Mouse (Mus musculus): ENCODE measurements around the gene Celf2. TPM values are rescaled to one million over a fixed set of nuclear protein-coding genes. Genes with fewer than 3 reads are reported as not detected.
A peak's percentile ranks its signal among the peaks of the same experiment; 100 is the strongest.

The Celf2 gene
- total RNA-seq, 2 experiments from 2014 or later: 489 to 533 TPM

- peak in 1 of 2 experiments; percentile 54 for DNase-seq (ENCODE audit: low spot score in 2 of 2)
Observed at GRCm38 (mm10) chr2:6927693-6928360, 581.5 kb downstream of the Celf2 start.

DNA sequence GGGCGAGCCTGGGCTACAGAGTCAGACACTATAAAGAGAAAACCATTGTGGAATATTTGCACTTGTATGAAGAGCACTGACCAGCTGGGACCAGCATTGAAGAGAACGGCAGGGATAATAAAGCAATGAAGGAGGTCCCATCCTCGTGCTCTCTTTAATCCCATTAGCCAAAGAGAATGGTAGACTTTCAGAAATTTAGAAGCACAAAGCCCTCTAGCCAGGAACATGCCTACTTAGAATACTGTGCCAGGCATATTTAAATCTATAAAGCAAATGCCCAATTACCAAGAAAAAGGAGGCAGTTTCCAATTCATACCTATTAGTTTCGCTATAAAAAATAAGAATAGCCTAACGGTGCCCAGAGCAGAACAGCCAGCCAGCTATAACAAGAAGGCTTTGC is 583.9 kb downstream of the Celf2 start:
- DNase-seq (ENCODE audit: low spot score in 2 of 2): no peak

DNA sequence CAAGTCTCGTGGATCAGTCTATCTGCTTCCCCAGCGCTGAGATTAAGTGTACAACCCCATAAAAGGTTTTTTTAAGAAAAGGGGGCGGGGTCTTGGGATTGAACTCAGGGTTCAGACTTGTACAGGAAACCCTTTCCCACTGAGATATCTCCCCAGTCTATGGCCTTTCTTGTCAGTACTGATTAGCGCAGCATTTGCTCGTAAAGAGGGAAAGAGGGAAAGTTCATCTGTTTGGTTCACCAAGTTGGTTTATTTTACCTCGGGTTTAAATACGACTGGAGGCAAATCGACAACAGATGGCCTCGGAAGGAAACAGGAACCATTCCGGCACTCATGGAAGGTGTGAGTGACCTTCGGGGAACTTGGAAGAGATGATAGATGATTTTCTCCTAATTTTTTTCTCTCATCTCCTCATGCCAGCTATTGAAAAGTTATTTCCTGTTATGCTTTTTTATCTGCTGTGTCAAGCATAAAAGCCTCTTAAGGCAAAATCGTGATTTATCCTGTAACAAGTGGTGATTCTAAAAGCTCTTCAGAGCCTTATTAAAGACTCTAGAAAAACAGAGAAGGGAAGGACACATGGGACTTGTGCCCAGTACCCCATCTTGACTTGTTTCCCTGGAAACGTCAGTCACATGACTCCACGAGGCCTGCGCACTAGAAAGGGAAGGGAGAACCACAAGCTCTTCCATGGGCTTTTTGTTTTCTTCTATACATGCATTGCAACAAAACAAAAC is 585.5 kb downstream of the Celf2 start:
- DNase-seq (ENCODE audit: low spot score in 2 of 2): no peak

GRCm38 (mm10) chr2:6915386-6915785 is 594.0 kb downstream of the Celf2 start:
- DNase-seq (ENCODE audit: low spot score in 2 of 2): no peak

GRCm38 (mm10) chr2:6913315-6913714 is 596.0 kb downstream of the Celf2 start:
- no peak for DNase-seq (ENCODE audit: low spot score in 2 of 2)

DNA sequence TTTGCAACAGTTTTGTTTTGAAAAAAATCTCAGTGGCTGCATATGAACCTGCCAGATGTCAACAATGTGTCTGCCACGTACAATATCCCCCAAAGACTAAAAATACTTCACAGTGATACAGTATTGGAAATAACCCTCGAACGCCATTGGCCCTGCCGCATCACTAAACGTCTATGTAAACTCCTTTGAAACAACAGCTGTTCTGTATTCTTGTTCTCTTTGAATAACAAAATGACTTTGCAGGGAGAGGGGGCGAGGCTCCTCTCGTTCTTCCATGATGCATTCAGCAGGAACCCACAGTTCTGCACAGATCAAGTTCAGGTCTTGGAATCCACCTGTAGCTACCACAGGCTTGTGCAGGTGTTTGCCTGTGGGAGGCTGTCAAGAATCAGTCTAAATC is 597.4 kb downstream of the Celf2 start:
- DNase-seq (ENCODE audit: low spot score in 2 of 2): peak; percentile 54 to 75

- DNase-seq (ENCODE audit: low spot score in 2 of 2): no peak
Observed at GRCm38 (mm10) chr2:6909921-6910320, 599.4 kb downstream of the Celf2 start.

DNA sequence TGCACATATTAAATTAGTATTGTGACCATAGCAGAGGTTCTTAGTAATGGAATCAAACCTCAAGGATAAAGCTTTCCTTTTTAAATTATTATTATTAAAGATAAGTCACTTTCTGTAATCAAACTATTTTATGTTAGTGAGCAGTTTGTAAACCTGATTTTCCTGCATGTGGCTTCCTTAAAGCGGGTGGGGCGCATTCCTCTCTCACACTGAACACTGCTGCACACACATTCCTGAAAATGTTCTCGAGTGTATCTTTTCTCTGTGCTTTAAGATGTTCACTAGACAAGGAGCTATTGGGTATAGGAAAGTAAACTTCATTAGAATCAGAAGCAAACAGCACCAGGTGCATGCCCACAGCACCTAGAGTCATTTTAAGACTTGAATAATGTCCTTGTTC is 605.0 kb downstream of the Celf2 start:
- DNase-seq (ENCODE audit: low spot score in 2 of 2): no peak

DNA sequence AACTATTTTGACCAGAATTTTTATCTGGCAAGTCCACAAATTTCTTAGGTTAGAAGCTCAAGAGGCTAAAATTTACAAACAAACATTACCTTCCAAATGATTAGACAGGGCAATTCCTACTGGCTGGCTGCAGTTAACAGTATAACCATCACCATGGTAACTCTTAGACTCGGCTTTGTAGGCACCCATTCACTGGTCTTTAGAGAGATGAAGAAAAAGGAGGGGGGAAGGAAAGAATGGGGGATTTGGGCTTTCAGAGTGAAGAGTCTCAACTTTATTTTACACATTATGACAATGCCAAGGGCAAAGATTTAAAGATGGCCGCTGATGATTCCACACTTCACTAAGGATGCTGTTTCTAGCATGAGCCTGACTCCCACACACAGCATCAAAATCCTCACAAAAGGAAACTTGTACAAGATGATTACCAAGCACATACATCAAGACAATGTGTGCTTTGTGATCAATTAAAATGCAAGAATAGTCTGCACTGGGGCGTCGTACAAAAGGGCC is 606.1 kb downstream of the Celf2 start:
- DNase-seq (ENCODE audit: low spot score in 2 of 2): no peak

DNA sequence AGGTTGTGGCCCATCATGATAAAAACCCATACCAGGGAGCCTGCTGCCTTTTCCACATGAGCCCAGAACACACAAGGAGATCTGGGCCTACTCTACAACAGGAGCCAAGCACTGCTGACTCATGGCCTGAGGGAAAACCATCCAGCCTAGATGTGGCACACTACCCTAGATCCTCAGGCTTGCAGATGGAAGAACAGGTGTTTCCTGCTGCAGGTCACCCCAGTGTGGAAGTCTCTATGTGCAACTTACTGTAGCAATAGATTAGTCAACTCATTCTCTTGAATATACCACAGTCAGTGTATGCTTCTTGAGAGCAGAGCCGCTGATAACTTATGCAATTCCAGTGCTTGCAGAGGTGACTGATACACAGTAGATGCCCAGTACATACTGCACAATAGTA is 612.5 kb downstream of the Celf2 start:
- no peak for DNase-seq (ENCODE audit: low spot score in 2 of 2)

- no peak for DNase-seq (ENCODE audit: low spot score in 2 of 2)
Observed at GRCm38 (mm10) chr2:6893597-6893996, 615.8 kb downstream of the Celf2 start.

- no peak for DNase-seq (ENCODE audit: low spot score in 2 of 2)
Observed at GRCm38 (mm10) chr2:6893095-6893494, 616.3 kb downstream of the Celf2 start.

GRCm38 (mm10) chr2:6884796-6885711 is 624.3 kb downstream of the Celf2 start:
- DNase-seq (ENCODE audit: low spot score in 2 of 2): peak in 1 of 2 experiments; percentile 25

DNA sequence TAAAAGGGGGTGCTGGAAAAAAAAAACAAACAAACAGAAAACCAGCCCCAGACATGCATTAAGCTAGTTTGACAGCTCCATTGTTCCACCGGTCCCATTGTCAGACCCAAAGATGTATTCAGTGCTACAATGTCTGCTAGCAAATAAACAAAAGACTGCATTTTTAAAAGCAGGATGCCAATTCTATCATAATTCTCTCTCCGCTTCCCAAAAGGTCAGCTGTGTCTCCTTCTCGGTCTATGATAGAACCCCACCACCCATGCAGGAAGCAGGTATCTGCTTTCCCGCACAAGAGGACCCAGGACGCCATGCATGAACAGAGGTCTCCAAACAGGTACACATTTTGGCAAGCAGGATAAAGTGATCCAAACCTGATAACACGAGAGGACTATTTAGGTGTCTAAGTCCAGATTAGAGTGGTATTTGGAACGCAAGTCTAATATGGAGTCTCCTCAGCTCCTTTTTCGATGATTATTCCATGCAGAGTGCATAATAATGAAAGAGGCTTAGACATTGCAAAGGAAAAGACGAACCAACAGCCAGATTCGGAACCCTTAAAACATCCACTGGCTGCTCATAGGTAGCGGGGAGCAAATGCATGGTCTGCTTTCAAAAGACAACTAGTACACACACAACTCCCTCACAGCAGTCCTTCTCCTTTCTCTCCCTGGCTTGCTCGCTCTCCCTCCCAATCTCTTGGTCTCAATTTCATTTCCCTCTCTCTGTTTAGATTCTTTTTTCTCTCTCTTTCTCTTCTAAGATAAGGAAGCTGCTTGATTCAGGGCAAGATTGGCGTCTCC is 625.2 kb downstream of the Celf2 start:
- DNase-seq (ENCODE audit: low spot score in 2 of 2): peak; percentile 42 to 51

DNA sequence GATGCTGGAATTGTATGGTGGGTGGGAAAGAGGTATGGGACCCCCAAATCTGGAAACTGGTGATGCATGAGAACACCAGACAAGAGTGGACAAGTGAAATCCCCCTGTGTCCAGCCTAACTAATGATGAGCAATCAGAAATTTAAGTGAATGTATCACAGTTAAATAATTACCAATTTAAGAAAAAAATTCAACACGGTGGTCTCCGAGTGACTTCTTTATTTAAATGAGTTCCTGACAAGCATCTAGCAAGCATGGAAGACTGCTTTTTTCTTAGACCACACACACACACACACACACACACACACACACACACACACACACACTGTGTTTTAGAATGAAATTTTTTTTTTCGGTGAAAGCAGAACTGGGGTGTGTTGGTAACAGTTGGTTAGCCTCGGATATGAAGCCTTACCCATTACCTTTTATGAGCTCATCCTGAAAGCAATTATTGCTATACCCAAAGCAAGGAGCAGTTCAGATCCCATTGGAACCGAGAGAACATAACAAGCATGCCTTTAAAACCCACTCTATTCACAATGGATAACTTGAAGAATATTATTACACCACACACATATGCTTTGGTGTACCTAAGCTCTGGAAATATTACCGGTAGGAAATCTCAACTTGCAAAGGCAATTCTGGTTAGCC is 627.0 kb downstream of the Celf2 start:
- DNase-seq (ENCODE audit: low spot score in 2 of 2): no peak

DNA sequence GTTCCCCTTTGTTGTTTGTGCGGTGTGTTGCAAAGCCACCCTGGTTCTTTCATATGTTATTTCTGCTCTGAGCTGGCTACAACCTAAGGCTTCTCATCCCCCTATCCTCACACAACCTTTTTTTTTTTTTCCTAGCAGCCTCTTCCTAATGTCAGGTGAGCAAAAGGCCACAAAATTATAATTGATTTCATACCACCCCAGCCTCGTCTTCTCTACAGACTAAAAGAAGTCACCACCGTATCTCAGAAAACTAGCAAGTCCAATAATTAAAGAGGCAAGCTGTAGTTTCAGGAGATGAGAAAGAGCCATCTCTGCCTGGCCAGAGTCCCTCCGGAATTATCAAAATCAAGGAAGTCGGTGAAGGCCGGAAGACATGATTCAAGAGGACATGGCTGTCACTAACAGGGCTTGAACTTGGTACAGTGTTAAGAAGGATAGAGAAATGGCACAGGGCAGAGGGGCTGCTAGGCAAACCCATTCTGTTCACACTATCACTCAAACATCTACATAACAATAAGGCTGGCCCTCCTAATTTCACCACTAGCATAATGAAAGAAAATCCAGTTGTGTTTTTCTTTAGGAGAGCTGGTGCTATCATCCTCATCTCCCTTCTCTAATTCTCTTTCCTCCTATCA is 628.3 kb downstream of the Celf2 start:
- peak in 1 of 2 experiments; percentile 36 for DNase-seq (ENCODE audit: low spot score in 2 of 2)

GRCm38 (mm10) chr2:6877094-6877493 is 632.3 kb downstream of the Celf2 start:
- no peak for DNase-seq (ENCODE audit: low spot score in 2 of 2)

DNA sequence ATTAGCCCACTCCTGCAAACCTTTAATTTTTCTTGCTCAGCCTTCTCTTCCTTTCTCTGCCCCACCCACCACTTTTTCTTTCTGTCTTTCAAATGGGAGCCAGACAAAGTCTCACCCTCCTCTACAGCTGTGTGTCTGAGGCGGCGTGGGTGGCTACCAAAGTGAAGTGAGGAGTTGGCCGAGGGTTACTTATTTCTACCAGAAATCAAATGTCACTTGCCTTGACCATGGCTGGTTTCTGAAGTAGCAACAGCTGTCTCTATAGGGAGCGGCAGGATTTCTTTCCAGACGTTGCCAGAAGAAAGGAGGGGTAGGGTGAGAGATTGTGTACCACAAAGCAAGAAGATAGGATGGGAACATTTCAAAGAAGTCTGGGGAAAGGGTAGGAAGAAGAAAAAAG is 632.8 kb downstream of the Celf2 start:
- DNase-seq (ENCODE audit: low spot score in 2 of 2): peak in 1 of 2 experiments; percentile 26

GRCm38 (mm10) chr2:6875071-6875611 is 634.2 kb downstream of the Celf2 start:
- peak; percentile 33 to 77 for DNase-seq (ENCODE audit: low spot score in 2 of 2)

All from layer of hippocampus, postnatal 14 days (tissue).